Mouse (Mus musculus) C2C12 (cell line): ENCODE data around the gene Klk7.

Experiments used
- CEBPB ChIP-seq: IDR thresholded peaks from one replicate; pipeline ENCODE4 v1.6.1; 2011; ENCODE audit warnings: low read depth, mild to moderate bottlenecking, control low read depth, moderate library complexity
- CTCF ChIP-seq: IDR thresholded peaks from one replicate; pipeline ENCODE4 v1.5.1; 2011; ENCODE audit not compliant: control insufficient read depth, insufficient read depth, insufficient read length
- MAX ChIP-seq: IDR thresholded peaks from one replicate; pipeline ENCODE4 v1.6.1; 2011; ENCODE audit warnings: mild to moderate bottlenecking, control low read depth
- MYOG ChIP-seq: IDR thresholded peaks from one replicate; pipeline ENCODE4 v1.6.1; 2011; ENCODE audit not compliant: control insufficient read depth, insufficient read length; ENCODE audit errors: extremely low read depth
- USF1 ChIP-seq: IDR thresholded peaks from one replicate; pipeline ENCODE4 v1.6.1; 2011; ENCODE audit warnings: low read depth, mild to moderate bottlenecking, control low read depth, moderate library complexity

DNA sequence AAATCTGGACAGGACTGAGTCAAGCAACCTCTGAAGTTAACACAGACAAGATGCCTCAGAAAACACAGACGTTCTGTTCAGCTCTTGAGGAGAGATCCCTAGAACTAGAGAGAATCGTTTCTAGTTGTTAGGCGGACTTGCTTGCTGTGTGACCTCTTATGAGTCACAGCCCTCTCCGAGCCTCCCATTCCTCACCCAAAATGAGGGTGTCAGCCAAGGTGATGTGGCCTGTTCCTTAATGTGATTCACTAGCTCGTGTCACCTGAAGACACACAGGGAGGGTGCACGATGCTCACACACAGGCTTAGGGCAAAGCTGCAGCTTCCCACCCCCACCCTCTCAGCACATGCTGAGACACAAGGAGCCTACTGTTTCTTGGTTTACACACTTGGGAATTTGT lies 30.9 kb upstream of the Klk7 start:
- TF ChIP-seq CTCF (no peak), USF1 (no peak), MAX (no peak), MYOG (no peak), CEBPB (no peak)
